Mouse (Mus musculus): ENCODE results near the gene Llgl2.

GRCm38 (mm10) chr11:115833021-115833513 is 9.2 kb downstream of the Llgl2 start:
- no peak for TF ChIP-seq CTCF (IDR thresholded peaks at IDR 0.05; ENCODE audit: borderline replicate concordance, control insufficient read depth, extremely low read depth, insufficient read depth, low read length, poor library complexity)
- no peak for TF ChIP-seq POLR2A (IDR thresholded peaks at IDR 0.05; ENCODE audit: control insufficient read depth, extremely low read depth, insufficient read depth, low read length, poor library complexity)
